Mouse (Mus musculus): ENCODE measurements around the gene 2210407C18Rik.

2210407C18Rik gene

GRCm38 (mm10) chr11:58615975-58616374, at the start of gene 2210407C18Rik:
2210407C18Rik (minus strand) TSS chr11:58616075.
- DNase-seq = no peak

GRCm38 (mm10) chr11:58658596-58658995, 42.7 kb upstream of the 2210407C18Rik start, which contains the start of gene Olfr322:
Olfr322 (plus strand) TSS chr11:58658782.
- DNase-seq = no peak

GRCm38 (mm10) chr11:58655151-58655550, 39.3 kb upstream of the 2210407C18Rik start:
- DNase-seq = no peak

GRCm38 (mm10) chr11:58643350-58643749, 27.5 kb upstream of the 2210407C18Rik start:
- no peak for DNase-seq

GRCm38 (mm10) chr11:58641638-58642358, 25.9 kb upstream of the 2210407C18Rik start:
- no peak for DNase-seq

- DNase-seq = no peak
Measured at GRCm38 (mm10) chr11:58641057-58641456, 25.2 kb upstream of the 2210407C18Rik start.

GRCm38 (mm10) chr11:58640272-58640867, 24.5 kb upstream of the 2210407C18Rik start, which contains the start of gene Trim58:
Trim58 (plus strand) TSS chr11:58640465.
- DNase-seq = peak; percentile 15

GRCm38 (mm10) chr11:58638176-58638701, 22.4 kb upstream of the 2210407C18Rik start:
- DNase-seq = no peak

GRCm38 (mm10) chr11:58636376-58636977, 20.6 kb upstream of the 2210407C18Rik start:
- DNase-seq = peak; percentile 33

GRCm38 (mm10) chr11:58634878-58635277, 19.0 kb upstream of the 2210407C18Rik start:
- no peak for DNase-seq

- no peak for DNase-seq
Measured at GRCm38 (mm10) chr11:58630401-58630800, 14.5 kb upstream of the 2210407C18Rik start, which contains the start of gene Olfr323. Olfr323 (minus strand) TSS chr11:58630501.

GRCm38 (mm10) chr11:58626146-58626545, 10.3 kb upstream of the 2210407C18Rik start:
- no peak for DNase-seq

GRCm38 (mm10) chr11:58618793-58619192, 2.9 kb upstream of the 2210407C18Rik start:
- DNase-seq = no peak

- DNase-seq = no peak
Measured at GRCm38 (mm10) chr11:58618369-58618768, 2.5 kb upstream of the 2210407C18Rik start.

- DNase-seq = no peak
Measured at GRCm38 (mm10) chr11:58614526-58614925, 1.3 kb downstream of the 2210407C18Rik start.

GRCm38 (mm10) chr11:58613359-58613758, 2.5 kb downstream of the 2210407C18Rik start:
- no peak for DNase-seq

GRCm38 (mm10) chr11:58607030-58607429, 8.8 kb downstream of the 2210407C18Rik start:
- DNase-seq = no peak

GRCm38 (mm10) chr11:58606177-58606919, 9.5 kb downstream of the 2210407C18Rik start:
- no peak for DNase-seq

- no peak for DNase-seq
Measured at GRCm38 (mm10) chr11:58605228-58605627, 10.6 kb downstream of the 2210407C18Rik start.

- DNase-seq = no peak
Measured at GRCm38 (mm10) chr11:58604688-58605087, 11.2 kb downstream of the 2210407C18Rik start.

GRCm38 (mm10) chr11:58602800-58603560, 12.9 kb downstream of the 2210407C18Rik start:
- DNase-seq = no peak

- no peak for DNase-seq
Measured at GRCm38 (mm10) chr11:58602062-58602461, 13.8 kb downstream of the 2210407C18Rik start.

Data from kidney, postnatal 14 days (tissue).